Mouse (Mus musculus): Measurements from ENCODE around the gene Mgrn1. TPM values are rescaled to one million over a fixed set of nuclear protein-coding genes. Genes with fewer than 3 reads are reported as not detected.

Mgrn1 gene
- polyA plus RNA-seq, 1 experiment: 147 TPM

DNA sequence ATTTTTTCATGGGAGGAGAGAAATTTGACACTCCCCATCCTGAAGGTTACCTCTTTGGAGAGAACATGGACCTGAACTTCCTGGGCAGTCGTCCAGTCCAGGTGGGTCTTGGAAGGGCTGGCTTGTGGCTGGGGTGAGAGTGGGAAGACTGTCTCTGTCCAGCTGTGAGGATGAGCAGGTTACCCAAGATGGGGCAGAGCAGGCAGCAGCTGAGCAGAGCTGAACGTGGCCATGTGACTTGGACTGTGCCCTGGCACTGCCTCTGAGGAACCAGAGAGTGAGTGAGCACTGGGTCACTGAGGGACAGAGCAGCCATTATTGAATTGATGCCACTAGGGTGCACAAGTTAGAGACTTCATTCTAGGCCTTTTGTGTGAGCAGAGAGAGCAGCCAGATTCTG is 21.3 kb downstream of the Mgrn1 start:
- DNase-seq (ENCODE audit: low read depth): no peak

DNA sequence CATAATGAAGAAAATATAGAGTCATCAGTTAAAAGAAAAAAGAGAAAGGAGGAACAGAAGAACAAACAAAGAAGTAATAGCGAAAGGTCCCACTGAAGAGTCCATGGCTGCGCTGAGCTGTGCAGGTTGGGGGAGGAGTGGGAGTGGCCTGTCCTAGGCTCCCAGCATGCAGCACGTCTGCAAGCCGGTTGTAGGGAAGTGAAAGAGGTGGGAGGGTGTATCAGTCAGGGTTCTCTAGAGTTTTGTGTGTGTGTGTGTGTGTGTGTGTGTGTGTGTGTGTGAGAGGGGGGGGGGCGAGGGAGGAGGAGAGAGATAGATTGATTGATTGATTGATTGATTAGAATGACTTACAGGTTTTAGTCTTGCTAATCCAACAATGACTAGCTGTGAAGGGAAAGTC is 21.9 kb downstream of the Mgrn1 start:
- DNase-seq (ENCODE audit: low read depth): no peak

DNA sequence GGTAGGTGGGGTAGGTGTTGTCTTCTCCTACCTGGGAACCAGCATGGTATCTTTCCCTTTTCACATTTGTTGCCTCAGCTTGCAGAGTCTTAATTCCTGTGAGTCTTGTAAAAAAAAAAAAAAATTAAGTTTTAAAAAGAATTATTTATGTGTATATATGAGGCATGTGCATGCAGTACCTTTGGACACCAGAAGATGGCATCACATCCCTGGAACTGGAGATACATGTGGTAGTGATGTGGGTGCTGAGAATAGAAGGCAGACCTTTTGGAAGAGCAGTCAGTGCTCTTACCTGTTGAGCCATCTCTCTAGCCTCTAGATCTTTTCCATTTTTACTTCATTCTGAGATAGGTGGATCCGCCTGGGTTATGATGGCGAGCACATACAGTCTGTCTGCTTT is 23.7 kb downstream of the Mgrn1 start:
- no peak for DNase-seq (ENCODE audit: low read depth)

DNA sequence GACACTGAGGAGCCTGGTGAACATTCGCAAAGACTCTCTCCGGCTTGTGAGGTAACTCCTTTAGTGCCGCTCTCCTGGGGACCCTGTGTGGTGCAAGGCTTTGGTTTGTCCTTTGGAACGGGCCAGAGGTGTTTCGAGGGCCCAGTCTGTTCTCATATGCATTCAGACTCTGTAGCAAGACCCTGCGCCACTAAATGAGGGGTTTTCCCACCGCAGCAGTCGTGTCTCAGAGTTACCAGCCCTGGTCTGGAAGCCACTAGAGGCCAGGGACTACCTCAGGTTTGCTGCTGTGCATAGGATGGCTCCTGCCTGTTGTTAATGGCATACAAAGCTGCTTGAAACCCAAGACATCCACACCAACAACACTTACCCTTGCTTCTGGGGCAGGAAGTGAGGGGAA is 24.7 kb downstream of the Mgrn1 start:
- DNase-seq (ENCODE audit: low read depth): no peak

DNA sequence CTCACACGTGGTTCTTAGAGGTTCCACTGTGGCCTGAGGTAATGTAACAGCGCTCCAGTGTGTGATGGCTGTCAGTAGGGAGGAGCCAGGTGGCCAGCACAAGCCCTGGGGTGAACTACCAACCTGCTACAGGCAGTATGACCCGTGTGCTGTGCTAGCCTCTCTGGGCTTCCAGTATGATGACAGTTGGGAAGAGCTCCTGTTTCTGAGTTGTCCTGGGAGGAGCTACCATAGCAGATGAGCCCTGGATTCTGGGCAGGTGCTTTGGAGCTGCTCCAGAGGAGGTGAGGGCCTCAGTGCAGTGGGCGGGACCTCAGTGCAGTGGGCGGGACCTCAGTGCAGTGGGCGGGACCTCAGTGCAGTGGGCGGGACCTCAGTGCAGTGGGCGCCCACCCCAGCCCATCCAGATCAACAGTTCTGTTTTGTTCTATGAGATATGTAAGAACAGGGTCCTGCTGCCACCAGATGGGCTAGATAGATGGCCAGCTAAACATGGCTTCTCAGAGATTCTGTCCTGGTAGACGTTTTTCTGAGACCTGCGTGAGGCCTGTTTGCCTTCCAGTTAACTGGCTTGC is 26.1 kb downstream of the Mgrn1 start:
- DNase-seq (ENCODE audit: low read depth): no peak

DNA sequence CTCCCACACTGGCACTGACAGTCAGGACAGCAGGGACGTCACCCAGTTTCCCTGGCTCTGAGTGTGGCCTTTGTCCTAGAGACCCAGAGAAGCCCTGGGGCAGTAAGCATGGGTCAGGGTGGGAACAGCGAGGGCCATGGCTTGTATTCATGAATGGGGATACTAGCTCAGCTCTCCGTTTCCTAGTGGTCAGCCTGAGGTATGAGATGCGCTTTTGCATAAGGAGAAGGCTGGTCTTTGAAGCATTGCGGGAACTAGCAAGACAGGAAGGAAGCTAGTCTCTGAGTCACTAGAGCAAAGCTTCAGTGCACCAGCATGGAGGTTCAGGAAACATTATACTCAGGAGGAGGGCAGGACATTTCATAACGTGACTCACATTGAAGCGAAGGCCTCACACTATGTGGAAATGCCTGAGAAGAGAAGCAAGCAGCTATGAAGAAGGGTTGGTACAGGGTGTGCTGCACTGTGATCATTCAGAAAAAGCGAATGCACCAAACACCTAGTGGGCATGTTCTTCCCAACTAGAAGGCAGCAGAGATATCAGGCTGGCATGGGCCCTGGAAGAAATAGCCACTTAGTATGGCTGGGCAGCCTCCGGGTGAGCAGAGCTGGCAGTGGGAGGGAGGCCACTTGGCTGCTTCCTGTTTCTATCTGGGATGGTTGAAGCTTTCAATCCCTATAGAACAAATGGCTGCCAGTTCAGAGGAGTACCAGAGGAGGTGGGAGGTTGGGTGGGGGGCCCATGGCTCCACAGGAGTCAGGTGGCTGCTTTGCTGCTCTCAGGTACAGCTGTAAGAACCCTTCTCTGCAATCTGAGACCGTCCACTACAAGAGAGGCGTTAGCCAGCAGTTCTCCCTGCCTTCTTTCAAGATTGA is 27.1 kb downstream of the Mgrn1 start:
- DNase-seq (ENCODE audit: low read depth): no peak

DNA sequence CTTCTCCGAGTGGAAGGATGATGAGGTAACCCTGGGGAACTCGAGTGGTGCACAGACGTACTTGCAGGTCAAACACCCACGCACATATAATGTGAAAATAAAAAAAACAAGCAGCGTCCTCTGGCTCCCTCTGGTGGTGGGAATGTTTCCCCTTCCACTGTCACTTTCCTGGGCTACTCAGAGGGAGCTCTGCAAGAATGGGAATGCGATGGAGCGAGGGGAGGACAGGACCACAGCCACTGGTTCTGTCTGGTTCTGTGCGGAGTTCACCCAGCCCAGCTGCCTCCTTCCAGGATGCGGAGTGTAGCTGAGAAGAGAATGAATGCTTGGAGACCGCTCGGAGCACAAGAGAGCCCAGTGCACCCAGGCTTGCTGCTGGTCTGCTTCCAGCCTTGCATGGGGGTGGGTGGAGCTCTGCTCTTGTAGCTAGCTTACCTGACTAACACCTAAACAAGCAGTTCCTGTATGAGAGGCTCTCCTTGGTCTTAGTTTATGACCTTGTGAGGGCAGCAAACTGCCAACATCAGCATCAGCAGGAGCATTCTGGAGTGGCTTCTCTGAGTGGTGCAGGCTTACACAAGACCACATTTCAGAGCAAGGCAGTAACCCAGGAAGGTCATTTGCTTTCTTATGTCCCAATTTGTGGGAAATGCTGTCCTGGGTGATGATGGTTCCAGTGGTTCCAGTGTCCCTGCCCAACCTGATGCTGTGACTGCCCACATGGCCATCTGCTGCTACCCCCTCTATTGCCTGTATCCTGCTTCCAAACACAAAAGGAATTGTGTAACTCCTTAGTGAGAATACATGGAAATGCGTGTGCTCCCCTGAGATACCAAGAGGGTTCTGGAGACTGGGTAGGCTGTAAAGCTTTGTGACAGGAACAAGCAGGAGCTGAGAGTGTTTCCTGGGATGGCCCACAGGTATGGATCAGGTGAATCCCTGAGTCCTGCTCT is 28.0 kb downstream of the Mgrn1 start:
- DNase-seq (ENCODE audit: low read depth): no peak

DNA sequence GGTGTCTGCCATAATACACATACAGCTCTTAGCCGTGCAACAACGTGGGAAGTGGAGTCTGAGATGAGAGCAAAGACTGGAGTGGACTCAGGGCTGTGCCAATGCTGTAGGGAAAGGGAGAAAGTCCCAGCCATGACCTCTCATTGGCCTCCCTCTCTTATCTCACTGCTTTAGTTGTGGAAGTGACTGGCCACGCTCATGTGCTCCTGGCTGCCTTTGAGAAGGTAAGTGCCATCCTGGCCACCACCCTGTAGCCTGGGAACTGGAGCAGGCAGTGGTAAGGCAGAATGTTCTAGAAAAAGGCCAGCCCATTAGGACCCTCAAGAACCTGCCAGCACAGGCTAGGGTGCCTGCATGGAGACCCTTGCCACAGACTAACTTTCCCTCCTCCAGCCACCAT is 29.9 kb downstream of the Mgrn1 start:
- DNase-seq (ENCODE audit: low read depth): no peak

DNA sequence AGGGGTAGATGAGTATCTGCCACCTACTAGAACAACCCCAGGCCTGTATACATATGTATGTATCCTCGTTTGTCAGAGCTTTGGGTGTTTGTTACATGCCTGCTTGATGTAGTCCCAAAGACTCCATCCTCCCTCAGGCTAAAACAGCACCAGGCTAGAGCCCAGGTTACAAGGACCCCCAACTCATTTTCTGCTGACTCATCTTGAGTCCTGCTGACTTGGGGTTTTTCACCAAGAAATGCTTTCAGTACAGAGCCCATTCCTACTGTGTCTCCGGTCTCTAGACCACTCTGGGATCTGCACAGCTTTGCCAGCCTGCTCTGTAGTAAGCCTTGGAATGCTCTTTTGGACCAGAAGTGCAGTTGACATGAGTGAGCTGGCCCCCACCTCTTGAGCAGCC is 30.6 kb downstream of the Mgrn1 start:
- DNase-seq (ENCODE audit: low read depth): no peak

DNA sequence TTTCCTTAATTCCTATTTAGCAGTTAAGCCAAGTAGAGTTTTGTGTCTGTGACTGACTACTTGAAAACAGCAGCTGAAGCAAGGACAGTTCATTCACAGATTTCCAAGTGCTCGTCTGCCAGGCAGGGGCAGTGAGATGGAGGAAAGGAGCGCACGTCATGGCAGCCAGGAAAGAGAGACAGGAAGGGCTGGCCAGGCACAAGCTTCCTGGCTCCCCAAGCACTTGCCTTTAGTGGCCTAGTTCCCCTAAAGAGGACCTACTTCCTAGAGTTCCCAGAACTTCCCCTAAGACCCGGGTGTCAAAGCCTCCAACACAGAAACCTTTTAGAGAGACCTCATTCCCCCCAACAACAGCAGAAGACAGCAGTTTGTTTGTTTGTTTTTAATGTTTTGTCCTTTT is 34.5 kb downstream of the Mgrn1 start:
- no peak for DNase-seq (ENCODE audit: low read depth)

DNA sequence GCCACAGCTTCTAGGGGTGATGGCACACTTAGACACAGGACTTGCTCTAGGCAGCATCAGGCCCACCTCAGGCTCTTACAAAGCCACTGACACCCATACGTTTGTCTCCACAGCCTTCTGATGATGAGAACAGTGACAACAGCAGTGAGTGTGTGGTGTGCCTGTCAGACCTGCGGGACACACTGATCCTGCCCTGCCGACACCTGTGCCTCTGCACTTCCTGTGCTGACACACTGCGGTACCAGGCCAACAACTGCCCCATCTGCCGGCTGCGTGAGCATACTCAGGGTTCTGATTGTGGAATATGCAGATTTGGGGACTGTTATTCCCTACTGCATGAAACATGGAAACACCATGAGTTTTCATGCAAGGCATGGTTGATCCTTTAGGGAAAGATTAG is 36.4 kb downstream of the Mgrn1 start:
- no peak for DNase-seq (ENCODE audit: low read depth)

DNA sequence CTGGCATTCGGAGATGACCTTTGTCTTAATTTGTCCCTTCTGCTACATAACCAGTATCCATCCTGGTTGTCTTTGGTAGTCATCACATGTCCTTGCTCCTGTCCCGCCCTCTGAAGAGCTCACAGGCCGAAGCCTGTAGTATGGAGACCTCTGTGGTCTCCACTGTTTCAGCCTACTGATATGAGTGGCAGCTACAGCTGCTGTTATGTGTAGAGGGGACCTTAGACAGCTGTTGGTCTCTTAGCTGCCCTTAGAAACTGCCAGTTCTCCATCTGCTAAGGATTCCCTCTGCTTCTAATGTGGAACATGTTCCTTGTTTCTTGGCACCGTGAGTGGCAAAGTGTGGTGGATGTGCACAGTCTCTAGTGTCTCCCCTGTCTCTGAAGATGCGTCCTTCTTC is 37.9 kb downstream of the Mgrn1 start:
- DNase-seq (ENCODE audit: low read depth): no peak

DNA sequence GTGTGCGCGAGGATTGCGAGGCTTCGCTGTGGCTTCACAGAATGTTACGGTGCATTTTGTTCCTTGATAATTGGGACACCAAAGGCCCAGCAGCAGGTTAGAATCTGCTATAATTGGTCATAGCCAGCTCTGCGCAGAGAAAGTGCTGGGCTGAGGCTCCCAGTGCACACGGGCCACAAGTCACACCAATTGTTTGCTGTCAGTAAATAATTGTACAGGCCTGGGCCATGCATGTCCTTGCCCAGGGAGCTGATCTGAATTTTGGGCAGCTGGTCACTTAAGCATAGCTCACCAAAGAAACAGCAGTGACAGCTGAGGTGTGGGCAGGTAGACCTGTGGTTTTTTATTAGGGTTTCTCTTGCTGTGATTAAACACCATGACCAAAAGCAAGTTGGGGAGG is 41.9 kb downstream of the Mgrn1 start:
- DNase-seq (ENCODE audit: low read depth): no peak

DNA sequence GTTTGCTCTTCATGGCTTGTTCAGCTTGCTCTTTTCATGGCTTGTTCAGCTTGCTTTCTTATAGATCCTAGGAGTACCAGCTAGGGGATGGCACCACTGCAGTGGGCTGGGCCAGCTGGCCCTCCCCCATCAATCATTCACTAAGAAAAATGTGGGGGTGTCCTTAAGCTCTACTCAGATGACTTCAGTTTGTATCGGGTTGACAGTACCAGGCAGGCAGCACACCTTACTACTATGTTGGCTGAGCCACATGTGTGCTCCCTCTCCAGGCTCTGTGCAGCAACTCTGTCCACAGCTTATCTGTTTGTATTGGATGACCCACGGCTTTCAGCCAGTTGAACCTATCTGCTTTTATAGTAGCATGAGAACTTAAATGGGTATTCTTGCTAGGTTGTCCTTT is 42.4 kb downstream of the Mgrn1 start:
- no peak for DNase-seq (ENCODE audit: low read depth)

DNA sequence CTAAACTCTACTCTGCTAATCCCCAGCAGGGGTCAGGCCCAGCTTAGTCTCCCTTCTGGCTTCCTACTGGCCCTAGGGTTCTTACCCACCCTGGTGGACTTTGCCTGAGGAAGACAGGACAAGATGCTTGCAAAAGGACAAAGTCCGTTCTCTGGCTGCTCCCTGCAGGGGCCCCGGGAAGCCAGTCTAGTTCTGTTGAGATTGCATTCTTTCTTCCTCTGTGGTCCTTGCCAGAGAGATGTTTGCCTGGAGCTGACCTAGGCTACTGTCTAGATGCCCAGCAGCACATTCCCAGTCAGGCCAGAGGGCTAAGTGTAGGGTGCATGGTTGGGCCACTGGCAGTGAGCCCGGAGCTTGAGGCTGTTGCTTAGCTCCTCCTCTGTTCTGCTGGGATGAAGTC is 46.4 kb downstream of the Mgrn1 start:
- no peak for DNase-seq (ENCODE audit: low read depth)

DNA sequence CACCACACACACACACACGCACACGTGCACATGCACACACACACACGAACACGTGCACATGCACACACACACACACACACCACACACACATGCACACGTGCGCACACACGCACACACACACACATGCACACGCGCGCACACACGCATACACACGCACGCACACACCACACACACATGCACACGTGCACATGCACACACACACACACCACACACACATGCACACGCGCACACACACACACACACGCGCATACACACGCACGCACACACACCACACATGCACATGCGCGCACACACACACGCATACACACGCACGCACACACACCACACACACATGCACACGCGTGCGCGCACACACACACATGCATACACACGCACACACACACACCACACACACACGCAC is 49.4 kb downstream of the Mgrn1 start:
- no peak for DNase-seq (ENCODE audit: low read depth)

DNA sequence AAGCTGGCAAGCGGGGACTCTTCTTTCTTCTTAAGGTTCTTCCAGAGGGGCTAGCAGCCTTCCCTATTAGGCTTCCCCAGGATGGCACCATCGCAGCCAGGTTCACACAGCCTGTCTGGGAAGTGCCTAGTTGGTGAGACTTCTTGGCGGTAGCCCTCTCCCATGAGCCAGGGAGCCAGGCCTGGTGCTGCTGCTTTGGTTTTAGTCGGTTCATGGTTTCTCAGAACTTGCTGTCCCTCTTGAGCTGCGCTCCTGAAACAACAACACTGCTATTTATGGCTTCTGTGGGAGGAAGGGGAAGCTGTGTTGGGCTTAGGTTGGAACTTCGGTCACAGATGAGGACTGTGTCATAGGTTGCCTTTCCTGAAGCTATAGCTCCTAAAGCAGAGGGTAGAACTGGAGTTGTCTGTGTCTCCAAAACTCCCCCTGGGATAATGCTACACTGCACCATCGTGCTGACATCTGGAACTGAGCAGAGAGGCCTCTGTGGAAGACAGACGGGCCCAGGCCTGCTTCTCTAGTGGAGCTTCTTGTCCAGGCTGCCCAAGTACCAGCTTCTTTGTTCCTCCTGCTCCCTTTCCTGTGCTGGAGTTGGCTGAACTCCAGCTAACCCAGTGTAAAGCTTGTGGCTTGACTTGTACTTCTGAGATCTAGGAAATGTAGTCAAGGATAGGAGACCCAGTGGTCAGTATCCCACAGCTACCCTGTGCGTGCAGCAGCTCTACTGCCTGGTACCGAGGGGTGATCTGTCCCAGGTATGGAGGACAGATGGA is 50.1 kb downstream of the Mgrn1 start:
- DNase-seq (ENCODE audit: low read depth): no peak

DNA sequence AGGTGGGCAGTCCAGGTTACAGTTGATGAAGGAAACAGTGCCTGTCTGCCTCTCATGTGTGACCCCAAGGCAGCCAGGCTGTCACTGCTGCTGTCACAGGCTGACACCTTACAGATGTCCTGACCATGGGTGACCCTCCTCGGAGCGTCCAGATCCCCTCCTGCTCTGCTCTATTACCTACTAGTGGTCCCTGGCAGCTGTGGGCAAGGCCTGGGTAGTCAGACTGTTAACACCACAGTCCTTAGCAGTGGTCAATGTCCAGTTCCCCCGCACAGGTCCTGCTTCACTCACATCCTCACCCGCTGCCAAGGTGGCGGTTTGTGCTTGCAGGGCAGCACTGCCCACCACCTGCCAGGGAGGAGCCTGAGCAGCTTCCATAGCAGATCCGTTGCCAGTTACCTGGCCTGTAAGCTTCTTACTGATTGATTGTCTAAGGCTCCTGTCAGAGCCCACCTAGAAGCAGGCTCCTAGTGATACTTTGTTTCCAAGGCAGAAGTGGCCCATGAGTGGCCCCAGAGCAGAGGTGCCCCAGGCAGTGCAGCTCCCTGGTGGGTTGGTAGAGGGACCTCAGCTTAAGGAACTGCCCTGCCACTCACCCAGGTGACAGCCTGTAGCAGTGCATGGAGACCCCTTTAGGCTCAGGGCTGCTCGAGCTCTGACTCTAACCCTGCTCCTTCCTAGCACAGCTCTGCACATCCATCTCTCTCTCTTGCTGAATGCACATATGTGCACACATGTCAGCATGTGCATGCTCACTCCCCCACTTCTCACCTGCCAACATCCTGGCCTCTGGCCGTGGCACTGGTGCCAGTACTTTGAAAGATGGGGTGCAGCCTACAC is 51.5 kb downstream of the Mgrn1 start:
- DNase-seq (ENCODE audit: low read depth): no peak

DNA sequence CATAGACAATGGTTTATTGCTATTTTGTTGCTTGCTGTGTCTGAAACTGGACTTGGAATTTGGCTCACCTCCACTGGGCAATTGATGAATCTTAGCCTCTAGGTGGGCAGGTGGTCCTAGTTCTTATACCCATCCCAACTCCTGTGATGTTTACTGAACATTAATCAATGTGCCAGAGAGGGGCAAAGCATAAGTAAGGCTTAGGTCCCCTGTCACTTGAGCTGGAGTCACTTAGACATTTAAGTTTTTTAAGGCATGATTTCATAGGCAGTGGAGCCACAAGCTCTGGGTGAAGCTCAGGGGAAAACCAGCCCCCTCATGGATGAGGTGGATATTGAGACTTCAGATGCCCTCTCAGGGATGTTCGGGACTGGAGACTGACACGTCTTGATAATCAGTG is 52.4 kb downstream of the Mgrn1 start, which contains the start of gene Nudt16l1:
Gene Nudt16l1, plus strand, starts transcription at position 301 of the 400 bp plus-strand sequence.
- DNase-seq (ENCODE audit: low read depth): no peak

DNA sequence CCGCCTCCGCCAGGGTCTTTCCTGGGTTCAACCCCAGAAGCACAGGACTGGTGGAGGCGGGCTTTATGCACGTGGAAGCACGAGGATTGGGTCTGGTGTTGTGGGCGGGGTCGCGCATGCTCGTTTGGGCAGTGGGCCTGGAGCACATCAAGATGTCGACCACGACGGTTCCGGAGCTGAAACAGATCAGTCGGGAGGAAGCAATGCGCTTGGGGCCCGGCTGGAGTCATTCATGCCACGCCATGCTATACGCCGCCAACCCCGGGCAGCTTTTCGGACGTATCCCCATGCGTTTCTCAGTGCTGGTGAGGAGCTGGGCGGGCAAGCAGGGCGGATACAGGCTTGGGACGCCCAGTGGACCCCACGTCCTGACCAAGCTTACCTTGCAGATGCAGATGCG is 52.9 kb downstream of the Mgrn1 start:
- no peak for DNase-seq (ENCODE audit: low read depth)

DNA sequence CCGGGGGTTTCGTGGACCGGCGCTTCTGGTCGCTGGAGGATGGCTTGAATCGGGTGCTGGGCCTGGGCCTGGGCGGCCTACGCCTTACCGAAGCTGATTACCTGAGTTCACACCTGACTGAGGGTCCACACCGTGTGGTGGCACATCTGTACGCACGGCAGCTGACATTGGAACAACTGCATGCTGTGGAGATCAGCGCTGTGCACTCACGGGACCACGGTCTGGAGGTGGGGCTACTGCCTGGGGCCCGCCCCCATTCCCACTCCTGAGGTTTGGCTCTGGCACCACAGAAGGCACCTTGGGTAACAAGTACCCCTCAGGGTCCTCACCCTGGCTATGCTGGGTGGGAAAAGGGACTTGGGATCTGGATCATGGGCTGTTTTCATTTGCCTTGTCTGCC is 53.4 kb downstream of the Mgrn1 start:
- DNase-seq (ENCODE audit: low read depth): no peak
